Mouse (Mus musculus) right cerebral cortex, postnatal 14 days (tissue): ENCODE measurements around the gene Gm6526.
"Not testable (repeated sequence)": the region's sequence is repeated elsewhere in the genome, so short reads cannot be mapped to it uniquely, and the experiment has no call there.

Experiments
- DNase-seq: peaks from one replicate; pipeline ENCODE4 v3.0.0; 2022

The Gm6526 gene

DNA sequence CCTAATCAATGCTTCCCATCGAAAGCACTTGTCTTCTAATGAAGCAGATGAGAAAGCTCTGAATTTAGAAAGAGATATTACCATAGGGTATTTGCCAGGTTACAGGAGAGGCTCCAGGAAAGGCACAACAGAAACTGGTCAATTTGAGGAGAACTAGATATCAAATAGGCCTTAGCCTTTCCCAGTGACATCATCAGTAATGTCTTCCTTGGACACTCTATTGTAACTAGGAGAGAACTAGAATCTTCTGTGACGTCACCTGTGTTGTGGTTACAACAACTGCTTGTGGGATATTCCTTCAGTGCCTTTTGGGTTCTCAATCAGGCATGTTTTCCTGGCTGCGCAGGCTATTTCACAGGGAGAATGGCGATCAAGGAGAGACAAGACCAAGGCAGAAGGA, at the start of gene Gm6526:
TSS of gene Gm6526 (plus strand) at position 301 of the 400 bp plus-strand sequence.
- DNase-seq = not testable (repeated sequence)

DNA sequence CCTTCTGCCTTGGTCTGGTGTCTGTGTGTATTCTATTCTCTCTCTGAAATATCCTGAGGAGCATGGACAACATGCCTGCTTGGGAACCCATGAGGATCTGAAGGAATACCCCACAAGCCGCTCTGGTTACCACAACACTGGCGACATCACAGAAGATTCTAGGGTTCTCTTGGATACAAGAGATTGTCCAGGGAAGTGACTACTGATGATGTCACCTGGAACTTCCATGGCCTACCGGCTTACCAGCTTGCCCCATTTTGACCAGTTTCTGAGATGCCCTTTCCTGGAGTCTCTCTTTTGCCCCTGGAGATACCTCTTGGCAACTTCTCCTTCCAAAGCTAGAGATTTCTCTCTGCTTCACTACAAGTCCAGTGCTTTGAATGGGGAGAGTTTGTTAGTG, 20.3 kb upstream of the Gm6526 start, which contains the start of gene Gm16506:
TSS of gene Gm16506 (minus strand) at position 101 of the 400 bp plus-strand sequence.
- DNase-seq = not testable (repeated sequence)

DNA sequence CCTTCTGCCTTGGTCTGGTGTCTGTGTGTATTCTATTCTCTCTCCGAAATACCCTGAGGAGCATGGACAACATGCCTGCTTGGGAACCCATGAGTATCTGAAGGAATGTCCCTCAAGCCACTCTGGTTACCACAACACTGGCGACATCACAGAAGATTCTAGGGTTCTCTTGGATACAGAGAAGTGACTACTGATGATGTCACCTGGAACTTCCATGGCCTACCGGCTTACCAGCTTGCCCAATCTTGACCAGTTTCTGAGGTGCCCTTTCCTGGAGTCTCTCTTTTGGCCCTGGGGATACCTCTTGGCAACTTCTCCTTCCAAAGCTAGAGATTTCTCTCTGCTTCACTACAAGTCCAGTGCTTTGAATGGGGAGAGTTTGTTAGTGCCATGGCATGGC, 37.0 kb downstream of the Gm6526 start, which contains the start of gene Gm8180:
TSS of gene Gm8180 (minus strand) at position 101 of the 400 bp plus-strand sequence.
- not testable (repeated sequence) for DNase-seq

DNA sequence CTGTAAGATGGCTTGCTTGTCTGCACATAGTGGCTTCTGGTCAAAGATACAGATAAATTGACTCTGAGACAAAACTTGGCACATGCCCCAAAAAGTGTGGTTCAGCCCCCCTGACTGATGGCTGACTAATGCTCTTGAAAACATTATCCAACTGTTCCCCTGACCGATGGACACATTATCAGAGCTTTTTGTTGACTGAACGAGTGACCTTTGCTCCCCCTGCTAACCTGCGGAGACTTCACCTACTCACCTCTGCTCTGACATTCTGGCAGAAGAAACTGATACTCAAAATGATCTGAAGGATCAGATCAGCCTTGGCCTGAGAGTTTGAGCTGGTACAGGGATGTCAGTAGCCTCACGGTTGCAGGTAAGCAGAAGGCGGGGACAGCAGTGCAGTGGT, 46.1 kb downstream of the Gm6526 start:
- not testable (repeated sequence) for DNase-seq

DNA sequence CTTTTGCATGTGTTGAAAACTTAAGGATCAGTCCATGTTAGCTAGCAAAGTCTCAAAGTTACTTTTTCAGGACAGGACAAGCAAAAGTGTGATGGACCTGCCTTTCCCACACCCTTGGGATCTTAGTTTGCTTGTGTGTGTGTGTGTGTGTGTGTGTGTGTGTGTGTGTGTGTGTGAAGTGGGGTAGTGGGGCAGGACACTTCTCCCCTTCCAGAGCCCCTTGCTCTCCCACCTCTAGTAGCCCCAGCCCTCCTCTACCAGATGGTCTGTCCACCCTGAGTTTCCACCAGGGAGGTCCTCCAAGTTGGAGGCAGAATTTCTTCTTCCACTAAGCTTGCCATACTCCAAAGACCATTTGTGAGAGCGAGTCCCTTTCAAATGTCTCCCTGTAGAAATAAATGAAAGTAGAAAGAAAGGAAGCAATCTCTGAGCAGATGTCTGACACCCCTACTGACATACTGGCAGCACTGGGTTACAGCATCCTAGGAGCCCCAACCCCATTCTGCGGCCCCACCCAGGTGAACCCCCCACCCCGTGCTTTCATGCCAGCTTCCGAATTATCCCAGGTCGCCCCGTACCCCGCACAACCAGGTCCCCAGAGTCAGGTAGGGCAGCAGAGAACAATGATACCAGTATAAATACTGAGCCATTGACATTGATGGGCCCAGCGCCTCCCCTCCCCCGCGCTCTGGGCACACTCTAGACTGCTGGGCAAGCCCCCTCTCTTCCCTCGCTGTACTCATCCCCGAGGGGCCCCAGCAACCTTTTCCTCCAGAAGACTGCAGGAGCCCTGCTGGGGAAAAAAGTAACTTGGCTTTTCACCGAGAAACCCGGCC, 48.6 kb downstream of the Gm6526 start:
- no peak for DNase-seq

DNA sequence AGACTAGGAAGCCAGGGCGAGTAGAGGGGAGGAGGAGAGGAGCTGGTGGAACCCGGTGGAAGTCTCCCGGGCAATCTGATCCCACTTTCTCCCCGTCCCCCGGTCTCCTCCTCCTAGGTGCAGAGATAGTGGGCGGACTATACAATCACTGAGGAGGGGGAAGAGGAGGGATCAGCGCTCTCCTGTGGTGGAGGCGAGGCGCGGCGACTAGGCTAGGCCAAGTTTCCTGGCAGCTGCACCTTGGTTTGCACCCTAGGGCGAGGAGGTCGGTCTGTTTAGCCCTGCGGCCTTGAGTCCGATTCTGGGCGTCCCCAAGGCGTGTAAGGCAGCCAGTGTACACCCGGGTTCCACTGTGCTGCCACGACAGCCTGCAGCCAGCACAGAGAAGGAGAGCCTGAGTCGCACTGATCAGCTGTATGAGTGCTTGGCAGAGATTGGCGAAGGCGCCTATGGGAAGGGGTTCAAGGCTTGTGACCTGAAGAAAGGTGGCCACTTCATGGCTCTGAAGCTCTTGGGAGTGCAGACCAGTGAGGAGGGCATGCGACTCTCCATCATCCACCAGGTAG, 49.3 kb downstream of the Gm6526 start:
- not testable (repeated sequence) for DNase-seq

DNA sequence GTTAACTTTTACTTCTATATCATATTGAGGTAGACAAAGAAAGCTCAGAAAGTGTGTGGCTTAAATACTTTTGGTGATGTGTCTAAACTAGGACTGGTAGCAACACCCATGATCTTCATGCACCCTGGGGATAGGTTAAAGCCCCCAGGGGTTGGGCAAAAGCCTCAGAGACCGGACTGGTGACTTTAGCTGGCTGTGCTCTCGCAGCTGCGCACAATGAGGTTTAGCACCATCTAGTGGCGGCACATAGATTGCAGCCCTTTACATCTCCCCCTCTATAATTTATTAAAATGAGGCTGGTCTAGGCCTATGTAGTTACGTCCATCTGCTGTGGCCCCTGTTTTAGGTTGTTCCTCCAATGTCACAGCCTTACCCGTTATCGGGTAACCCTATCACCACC, 56.8 kb downstream of the Gm6526 start:
- not testable (repeated sequence) for DNase-seq
